Comparison of ENCODE assay signal across 9 mouse cellular contexts in the genomic region with DNA sequence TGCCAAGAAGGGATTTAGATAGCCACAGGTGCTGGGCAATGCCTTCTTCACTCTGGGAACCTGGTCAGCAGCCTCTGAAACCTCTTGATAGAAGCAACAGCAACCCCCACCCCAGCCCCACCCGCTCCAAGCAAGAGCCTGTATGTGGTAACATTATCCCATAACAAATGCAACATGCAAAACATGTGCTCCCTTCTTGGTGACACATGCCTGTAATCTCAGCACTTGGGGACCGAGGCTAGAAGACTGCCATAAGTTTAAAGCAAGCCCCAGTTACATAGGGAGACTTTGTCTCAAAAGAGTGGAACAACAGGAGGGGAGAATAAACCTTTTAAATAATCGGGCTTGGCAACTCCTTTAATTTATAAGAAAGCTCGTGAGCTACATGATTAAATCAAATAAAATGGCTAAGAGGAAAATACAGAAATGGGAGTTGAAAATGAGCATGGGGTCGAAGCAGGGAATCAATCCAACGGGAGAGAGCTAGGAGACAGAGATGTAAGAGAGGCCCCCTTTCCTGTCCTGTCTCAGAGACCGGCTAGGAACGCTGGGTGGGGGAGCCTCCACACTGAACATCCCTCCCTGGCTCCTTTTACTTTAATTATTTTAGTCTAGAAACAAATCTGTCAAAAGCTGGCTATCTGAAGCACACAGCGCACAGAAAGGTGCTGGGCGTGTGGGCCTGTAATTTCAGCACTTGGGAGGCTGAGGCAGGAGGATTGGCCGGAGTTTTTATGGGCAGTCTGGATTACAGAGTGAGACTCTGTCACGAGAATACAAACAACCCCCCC. TPM values are rescaled to one million over a fixed set of nuclear protein-coding genes. Genes with fewer than 3 reads are reported as not detected.
DNase-seq lines count a peak whose midpoint lies in the region; ATAC-seq and TF ChIP-seq lines count a peak whose summit lies in the region.
"Had no signal": no experiment of that assay in that cellular context is flagged by ENCODE, and none has a peak within 500 bp of the region (broad histone marks: within the 10 kb centered on the region; RNA-seq: fewer than 3 reads in every experiment).

No protein-coding gene starts in this region.

- WGBS in forebrain, embryonic 11.5 days: 54% methylated on average over 12 of the region's 12 CpGs
- WGBS in forebrain, embryonic 16.5 days: 45% methylated on average over 12 of the region's 12 CpGs
- 52% methylated on average over 12 of the region's 12 CpGs for WGBS in hindbrain, embryonic 14.5 days
- WGBS in macrophage (ENCODE audit: missing documents): 33% methylated on average over 12 of the region's 12 CpGs

- H3K9ac ChIP-seq in forebrain, embryonic 11.5 days (ENCODE audit: low read length): no peak overlapping the region
- H3K9ac ChIP-seq in forebrain, embryonic 16.5 days (replicated peaks; ENCODE audit: low read depth, low read length): no peak overlapping the region
- peak overlapping the region; percentile 95 for H3K9ac ChIP-seq in CH12.LX (ENCODE audit: insufficient read depth, low read depth)
- H3K9ac ChIP-seq in hindbrain, embryonic 14.5 days: no peak overlapping the region

- H3K4me3 ChIP-seq in forebrain, embryonic 11.5 days (ENCODE audit: low read depth, low read length): peak overlapping the region; percentile 46
- H3K4me3 ChIP-seq in forebrain, embryonic 16.5 days (replicated peaks; ENCODE audit: low read length): no peak overlapping the region
- H3K4me3 ChIP-seq in CH12.LX (replicated peaks in 1 of 3; ENCODE audit: low read depth in 2 of 3, low read length in 2 of 3, poor library complexity in 1 of 3) (peak overlapping the region; percentile 80 to 92 (median 85)), macrophage (ENCODE audit: inconsistent target) (peak overlapping the region; percentile 95)
- no peak overlapping the region; the same call in 1 of the 2 replicates for H3K4me3 ChIP-seq in hindbrain, embryonic 14.5 days (replicated peaks; ENCODE audit: low read length)

- no peaks in the 10 kb centered on the region for H3K9me3 ChIP-seq in forebrain, embryonic 11.5 days (ENCODE audit: control insufficient read depth, low read length)
- H3K9me3 ChIP-seq in forebrain, embryonic 16.5 days (ENCODE audit: control insufficient read depth, low read length): no peaks in the 10 kb centered on the region
- H3K9me3 ChIP-seq in CH12.LX (replicated peaks; ENCODE audit: low read length): peaks cover 19% of the 10 kb centered on the region
- no peaks in the 10 kb centered on the region for H3K9me3 ChIP-seq in hindbrain, embryonic 14.5 days (ENCODE audit: control insufficient read depth, low read length)

- peak overlapping the region; percentile 99 for H3K4me2 ChIP-seq in forebrain, embryonic 11.5 days (ENCODE audit: low read depth, low read length, severe bottlenecking)
- H3K4me2 ChIP-seq in forebrain, embryonic 16.5 days (ENCODE audit: low read length): no peak overlapping the region
- peak overlapping the region; percentile 84 for H3K4me2 ChIP-seq in CH12.LX (ENCODE audit: insufficient read depth, low read depth, poor library complexity, severe bottlenecking)
- H3K4me2 ChIP-seq in hindbrain, embryonic 14.5 days (replicated peaks): peak overlapping the region; percentile 87; the same call in 1 of the 2 replicates

- ATAC-seq in forebrain, embryonic 11.5 days (replicated peaks; ENCODE audit: low FRiP score): no peak
- ATAC-seq in forebrain, embryonic 16.5 days: no peak
- no peak for ATAC-seq in hindbrain, embryonic 14.5 days (ENCODE audit: low FRiP score)

- no peaks in the 10 kb centered on the region for H3K36me3 ChIP-seq in forebrain, embryonic 11.5 days (ENCODE audit: control insufficient read depth, insufficient read depth, low read length)
- H3K36me3 ChIP-seq in forebrain, embryonic 16.5 days (ENCODE audit: control insufficient read depth, insufficient read depth): no peaks in the 10 kb centered on the region
- H3K36me3 ChIP-seq in CH12.LX (replicated peaks in 1 of 2; ENCODE audit: control insufficient read depth in 1 of 2, insufficient read depth in 1 of 2, low read length in 1 of 2): peaks cover 14 to 29% of the 10 kb centered on the region in 2 experiments
- H3K36me3 ChIP-seq in hindbrain, embryonic 14.5 days (replicated peaks; ENCODE audit: control insufficient read depth, insufficient read depth): no peaks in the 10 kb centered on the region
- peaks cover 22% of the 10 kb centered on the region; the same call in 1 of the 2 replicates for H3K36me3 ChIP-seq in macrophage (ENCODE audit: inconsistent target)

- H3K27ac ChIP-seq in forebrain, embryonic 11.5 days (ENCODE audit: low read depth, low read length): no peak overlapping the region
- no peak overlapping the region for H3K27ac ChIP-seq in forebrain, embryonic 16.5 days (ENCODE audit: low read length)
- no peak overlapping the region for H3K27ac ChIP-seq in CH12.LX (ENCODE audit: insufficient read depth, low read depth)
- no peak overlapping the region for H3K27ac ChIP-seq in hindbrain, embryonic 14.5 days
- H3K27ac ChIP-seq in macrophage: peak overlapping the region; percentile 89
- H3K27ac ChIP-seq: layer of hippocampus, adult 2 months had no signal

- DNase-seq in forebrain, embryonic 11.5 days (ENCODE audit: low spot score): no peak
- DNase-seq in CH12.LX (ENCODE audit: extremely low read depth) (no peak), adipocyte (ENCODE audit: low spot score) (no peak)
- DNase-seq in hindbrain, embryonic 14.5 days (ENCODE audit: low spot score): no peak
- no peak for DNase-seq in ovary, adult 18-20 months (ENCODE audit: low spot score)
- no peak for DNase-seq in cerebellum, adult 9-11 months

- no peak for TF ChIP-seq RAD21 in CH12.LX (IDR thresholded peaks at IDR 0.05; ENCODE audit: low read depth, low read length)

- TF ChIP-seq EP300 in CH12.LX (IDR thresholded peaks at IDR 0.05; ENCODE audit: low read length): no peak

- peaks cover 45% of the 10 kb centered on the region for H3K27me3 ChIP-seq in forebrain, embryonic 11.5 days (ENCODE audit: control insufficient read depth, insufficient read depth, low read length)
- H3K27me3 ChIP-seq in forebrain, embryonic 16.5 days (replicated peaks; ENCODE audit: control insufficient read depth, insufficient read depth, low read length): peaks cover 62% of the 10 kb centered on the region
- no peaks in the 10 kb centered on the region for H3K27me3 ChIP-seq in CH12.LX (replicated peaks)
- peaks cover 75% of the 10 kb centered on the region for H3K27me3 ChIP-seq in hindbrain, embryonic 14.5 days (ENCODE audit: control insufficient read depth, insufficient read depth, low read length)

- no peak for TF ChIP-seq POLR2A in CH12.LX (IDR thresholded peaks at IDR 0.05; ENCODE audit: low read depth, low read length)

- TF ChIP-seq CTCF in CH12.LX (conservative IDR thresholded peaks at IDR 0.05 in 1 of 2, IDR thresholded peaks at IDR 0.05 in 1 of 2; ENCODE audit: low read depth in 2 of 2, low read length in 2 of 2): no peak

- dilution Hi-C loops in CH12.LX (cut with MboI; ENCODE audit: extremely low pct_ligation_motif_present, extremely low pct_unique_long_range_greater_than_20kb, low sequenced_read_pairs): no loop called here

- H3K79me2 ChIP-seq in CH12.LX (replicated peaks; ENCODE audit: control insufficient read depth, extremely low read depth, insufficient read depth, poor library complexity, severe bottlenecking) (peaks cover 46% of the 10 kb centered on the region), macrophage (ENCODE audit: inconsistent target) (peaks cover 63% of the 10 kb centered on the region)

- in situ Hi-C loops in CH12.LX (cut with MboI; ENCODE audit: low pct_ligation_motif_present, low pct_unique_long_range_greater_than_20kb, low sequenced_read_pairs): loop anchor here (5.0 to 10.0 kb wide), 2 partner anchors 87 to 101 kb away; a partner anchor contains a TSS

- peaks cover 16% of the 10 kb centered on the region for H3K4me1 ChIP-seq in forebrain, embryonic 11.5 days (replicated peaks; ENCODE audit: control insufficient read depth, insufficient read depth, low read length)
- peaks cover 42% of the 10 kb centered on the region for H3K4me1 ChIP-seq in forebrain, embryonic 16.5 days (replicated peaks; ENCODE audit: control insufficient read depth, insufficient read depth, low read length)
- H3K4me1 ChIP-seq in CH12.LX (ENCODE audit: control insufficient read depth in 1 of 2, insufficient read depth in 2 of 2): peaks cover 8 to 44% of the 10 kb centered on the region in 2 experiments
- peaks cover 29% of the 10 kb centered on the region for H3K4me1 ChIP-seq in hindbrain, embryonic 14.5 days (replicated peaks; ENCODE audit: control insufficient read depth, insufficient read depth, low read length)

TF ChIP-seq in CH12.LX, 34 proteins besides CTCF, POLR2A, EP300 and RAD21 (continues in another document):
- TF ChIP-seq IRF4 (IDR thresholded peaks at IDR 0.05; ENCODE audit: low read depth, low read length) (no peak), TBP (conservative IDR thresholded peaks at IDR 0.05; ENCODE audit: low read depth, low read length) (no peak)

RNA-seq across cellular contexts. Expression of a gene that starts 17.0 kb away (rescaled TPM):
- polyA plus RNA-seq in forebrain, embryonic 11.5 days (2014; fragmentation: Nextera tagmentation; extraction: Ambion mirVana): not detected in 2 replicates
- not detected in 2 replicates for polyA plus RNA-seq in forebrain, embryonic 16.5 days (2015; fragmentation: Nextera tagmentation; extraction: Ambion mirVana)
- total RNA-seq in CH12.LX (2012; rRNA removed): not detected in 2 replicates
- not detected in 2 replicates for total RNA-seq in CH12.LX (2014; rRNA removed)
- polyA plus RNA-seq in CH12.LX (2012; ENCODE audit: insufficient read length, low read depth): not detected in 2 replicates
- not detected in 2 replicates for polyA plus RNA-seq in hindbrain, embryonic 14.5 days (2014; fragmentation: Nextera tagmentation; extraction: Ambion mirVana)
- 1 to 10 TPM in 2 of 26 experiments, under 1 TPM in 11, not detected in 13; 0.28 to 1.7 (median 0.57) TPM for total RNA-seq in macrophage (2018; cell fraction: chromatin; rRNA removed)
- total RNA-seq in macrophage (2018; cell fraction: cytosol; rRNA removed): under 1 TPM in 2 of 26 experiments, not detected in 24; 0.09 TPM
- total RNA-seq in macrophage (2018; cell fraction: nucleus; rRNA removed): 10 to 100 TPM in 1 of 26 experiments, 1 to 10 TPM in 1, under 1 TPM in 15, not detected in 9; 0.21 to 15.2 (median 0.40) TPM
- not detected in 3 replicates for polyA plus RNA-seq in macrophage (2018)
- total RNA-seq: layer of hippocampus, adult 2 months had no signal

RNA-seq across cellular contexts. Expression of a gene that starts 36.2 kb away (rescaled TPM):
- polyA plus RNA-seq in forebrain, embryonic 11.5 days (2014; fragmentation: Nextera tagmentation; extraction: Ambion mirVana): 2.0 and 2.4 TPM in 2 replicates
- 0.80 and 0.95 TPM in 2 replicates for polyA plus RNA-seq in forebrain, embryonic 16.5 days (2015; fragmentation: Nextera tagmentation; extraction: Ambion mirVana)
- 13.7 and 32.9 TPM in 2 replicates for total RNA-seq in CH12.LX (2012; rRNA removed)
- 39.7 and 41.5 TPM in 2 replicates for total RNA-seq in CH12.LX (2014; rRNA removed)
- 25.1 and 28.9 TPM in 2 replicates for polyA plus RNA-seq in CH12.LX (2012; ENCODE audit: insufficient read length, low read depth)
- polyA plus RNA-seq in hindbrain, embryonic 14.5 days (2014; fragmentation: Nextera tagmentation; extraction: Ambion mirVana): 1.4 and 1.8 TPM in 2 replicates
- total RNA-seq in macrophage (2018; cell fraction: chromatin; rRNA removed): 100 to 1,000 TPM in 22 of 26 experiments, 10 to 100 TPM in 4; 71.4 to 886 (median 177) TPM
- 1,000 to 10,000 TPM in 3 of 26 experiments, 100 to 1,000 TPM in 23; 230 to 1,349 (median 405) TPM for total RNA-seq in macrophage (2018; cell fraction: cytosol; rRNA removed)
- 1,000 to 10,000 TPM in 2 of 26 experiments, 100 to 1,000 TPM in 24; 130 to 1,042 (median 343) TPM for total RNA-seq in macrophage (2018; cell fraction: nucleus; rRNA removed)
- 201 to 678 TPM (median 211 TPM) in 3 replicates for polyA plus RNA-seq in macrophage (2018)

Comparison
In these comparisons a context has a peak if more than half of its experiments do, and no peak if none do; other contexts are left out.
1. H3K4me3 ChIP-seq: peak in forebrain, embryonic 11.5 days (single experiment), CH12.LX (3 of 3) and macrophage (single experiment); none in forebrain, embryonic 16.5 days (single experiment) and hindbrain, embryonic 14.5 days (single experiment).